Comparison of ENCODE assay signal across 21 mouse cellular contexts in the genomic region with DNA sequence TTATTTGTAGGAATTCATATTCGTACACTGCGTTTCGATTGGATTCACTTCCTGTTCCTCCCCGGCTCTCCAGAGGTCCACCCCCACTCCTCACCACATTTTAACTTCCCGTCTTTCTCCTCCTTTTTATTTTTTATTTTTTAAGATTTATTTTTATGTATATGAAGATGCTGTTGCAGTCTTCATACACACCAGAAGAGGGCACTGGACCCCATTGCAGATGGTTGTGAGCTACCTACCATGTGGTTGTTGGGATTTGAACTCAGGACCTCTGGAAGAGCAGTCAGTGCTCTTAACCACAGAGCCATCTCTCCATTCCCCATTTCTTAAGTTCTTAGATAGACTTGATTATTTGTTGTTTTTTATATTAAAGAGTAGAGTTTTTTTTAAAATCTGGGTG. TPM values are rescaled to one million over a fixed set of nuclear protein-coding genes. Genes with fewer than 3 reads are reported as not detected.
DNase-seq lines count a peak whose midpoint lies in the region; ATAC-seq and TF ChIP-seq lines count a peak whose summit lies in the region.
"Had no signal": no experiment of that assay in that cellular context is flagged by ENCODE, and none has a peak within 500 bp of the region (broad histone marks: within the 10 kb centered on the region; RNA-seq: fewer than 3 reads in every experiment).

No protein-coding gene starts in this region.

- H3K27me3 ChIP-seq in midbrain, postnatal 0 days (ENCODE audit: insufficient read depth, low read length) = no peaks in the 10 kb centered on the region
- H3K27me3 ChIP-seq in midbrain, embryonic 11.5 days (ENCODE audit: control insufficient read depth, insufficient read depth, low read length) = no peaks in the 10 kb centered on the region
- no peaks in the 10 kb centered on the region for H3K27me3 ChIP-seq in liver, postnatal 0 days (ENCODE audit: insufficient read depth, low read length)
- H3K27me3 ChIP-seq: hindbrain, embryonic 12.5 days; kidney, embryonic 15.5 days; limb, embryonic 12.5 days; midbrain, embryonic 12.5 days; stomach, embryonic 15.5 days had no signal

- H3K9me3 ChIP-seq in midbrain, postnatal 0 days (ENCODE audit: low read length) = no peaks in the 10 kb centered on the region
- H3K9me3 ChIP-seq in midbrain, embryonic 11.5 days (ENCODE audit: control insufficient read depth, low read length) = no peaks in the 10 kb centered on the region
- H3K9me3 ChIP-seq in liver, postnatal 0 days (ENCODE audit: low read length) = no peaks in the 10 kb centered on the region
- H3K9me3 ChIP-seq: G1E; hindbrain, embryonic 12.5 days; kidney, embryonic 15.5 days; limb, embryonic 12.5 days; midbrain, embryonic 12.5 days; stomach, embryonic 15.5 days had no signal

- H3K4me2 ChIP-seq in midbrain, postnatal 0 days (ENCODE audit: low read depth, low read length, poor library complexity, severe bottlenecking) = no peak overlapping the region
- H3K4me2 ChIP-seq in midbrain, embryonic 11.5 days = no peak overlapping the region
- peak overlapping the region; percentile 66 for H3K4me2 ChIP-seq in liver, postnatal 0 days (ENCODE audit: low read depth, low read length)
- H3K4me2 ChIP-seq: hindbrain, embryonic 12.5 days; kidney, embryonic 15.5 days; limb, embryonic 12.5 days; midbrain, embryonic 12.5 days; stomach, embryonic 15.5 days had no signal

- peak; percentile 51 for TF ChIP-seq CTCF in layer of hippocampus, adult 2 months (conservative IDR thresholded peaks at IDR 0.05)
- TF ChIP-seq CTCF in midbrain, postnatal 0 days (IDR thresholded peaks at IDR 0.05) = 0 out of 2 replicates have a peak, but pooled peaks have one; percentile 14
- peak; percentile 12; the same call in 1 of the 2 replicates for TF ChIP-seq CTCF in liver, postnatal 0 days (IDR thresholded peaks at IDR 0.05; ENCODE audit: low read depth)

- H3K4me3 ChIP-seq in layer of hippocampus, adult 2 months = no peak overlapping the region
- H3K4me3 ChIP-seq in midbrain, postnatal 0 days (ENCODE audit: low read depth, low read length) = no peak overlapping the region
- no peak overlapping the region for H3K4me3 ChIP-seq in midbrain, embryonic 11.5 days (ENCODE audit: low read depth, low read length)
- peak overlapping the region; percentile 88 for H3K4me3 ChIP-seq in liver, postnatal 0 days (ENCODE audit: low read depth, low read length)
- H3K4me3 ChIP-seq: hindbrain, embryonic 12.5 days; kidney, embryonic 15.5 days; limb, embryonic 12.5 days; midbrain, embryonic 12.5 days; stomach, embryonic 15.5 days had no signal

- no peaks in the 10 kb centered on the region for H3K36me3 ChIP-seq in midbrain, postnatal 0 days (ENCODE audit: insufficient read depth, low read length)
- H3K36me3 ChIP-seq in midbrain, embryonic 11.5 days (ENCODE audit: control insufficient read depth, insufficient read depth, low read length) = no peaks in the 10 kb centered on the region
- 0 out of 2 replicates have a peak, but pooled peaks cover 2% of the 10 kb centered on the region for H3K36me3 ChIP-seq in liver, postnatal 0 days (replicated peaks; ENCODE audit: insufficient read depth, low read length)
- H3K36me3 ChIP-seq: hindbrain, embryonic 12.5 days; kidney, embryonic 15.5 days; limb, embryonic 12.5 days; midbrain, embryonic 12.5 days; stomach, embryonic 15.5 days had no signal

- 94% methylated on average over 5 of the region's 5 CpGs for WGBS in midbrain, postnatal 0 days
- 93% methylated on average over 5 of the region's 5 CpGs for WGBS in midbrain, embryonic 11.5 days
- WGBS in liver, postnatal 0 days (ENCODE audit: insufficient replicate concordance) = 84% methylated on average over 5 of the region's 5 CpGs

- H3K27ac ChIP-seq in layer of hippocampus, adult 2 months = no peak overlapping the region
- no peak overlapping the region for H3K27ac ChIP-seq in midbrain, postnatal 0 days (ENCODE audit: low read depth, low read length)
- H3K27ac ChIP-seq in midbrain, embryonic 11.5 days (ENCODE audit: low read depth, low read length) = no peak overlapping the region
- no peak overlapping the region for H3K27ac ChIP-seq in liver, postnatal 0 days (ENCODE audit: low read depth)
- H3K27ac ChIP-seq: hindbrain, embryonic 12.5 days; kidney, embryonic 15.5 days; limb, embryonic 12.5 days; macrophage; midbrain, embryonic 12.5 days; stomach, embryonic 15.5 days had no signal

- no peaks in the 10 kb centered on the region for H3K4me1 ChIP-seq in midbrain, postnatal 0 days (ENCODE audit: insufficient read depth, low read length)
- H3K4me1 ChIP-seq in midbrain, embryonic 11.5 days (ENCODE audit: control insufficient read depth, insufficient read depth, low read length) = peaks cover 10% of the 10 kb centered on the region
- peaks cover 11% of the 10 kb centered on the region for H3K4me1 ChIP-seq in liver, postnatal 0 days (ENCODE audit: insufficient read depth)
- H3K4me1 ChIP-seq: stomach, embryonic 15.5 days had no signal

- ATAC-seq in midbrain, postnatal 0 days (ENCODE audit: low FRiP score) = no peak
- no peak for ATAC-seq in midbrain, embryonic 11.5 days (ENCODE audit: low FRiP score)
- no peak for ATAC-seq in liver, postnatal 0 days
- ATAC-seq in cerebellum, adult (ENCODE audit: insufficient number of reproducible peaks, low FRiP score, low TSS enrichment) = no peak
- ATAC-seq: forebrain, embryonic 14.5 days had no signal

- intact Hi-C loops in heart, postnatal 10 days (cut with DNase I) = no loop called here

- no peak for TF ChIP-seq EP300 in liver, postnatal 0 days (IDR thresholded peaks at IDR 0.05; ENCODE audit: low read depth)

- no peak overlapping the region for H3K9ac ChIP-seq in midbrain, postnatal 0 days (replicated peaks; ENCODE audit: low read length, poor library complexity, severe bottlenecking)
- no peak overlapping the region for H3K9ac ChIP-seq in midbrain, embryonic 11.5 days (ENCODE audit: low read length)
- H3K9ac ChIP-seq in liver, postnatal 0 days (replicated peaks) = no peak overlapping the region
- H3K9ac ChIP-seq: hindbrain, embryonic 12.5 days; kidney, embryonic 15.5 days; limb, embryonic 12.5 days; midbrain, embryonic 12.5 days; stomach, embryonic 15.5 days had no signal

- peak; percentile 21 for DNase-seq in heart, adult 11 months
- no peak for DNase-seq in heart, postnatal 10 days
- no peak for DNase-seq in layer of hippocampus, adult 2 months (ENCODE audit: low spot score in 2 of 2)
- DNase-seq in layer of hippocampus, postnatal 25 days (ENCODE audit: extremely low spot score in 1 of 2, low spot score in 1 of 2) = no peak
- DNase-seq in midbrain, postnatal 0 days (ENCODE audit: low spot score) = no peak
- DNase-seq in midbrain, embryonic 11.5 days (ENCODE audit: low spot score, missing footprints) = no peak
- no peak for DNase-seq in liver, postnatal 0 days
- DNase-seq: adrenal gland, adult 2 months; cerebellum, adult 18-20 months; cerebellum, postnatal 14 days; kidney, adult 11 months; lung, adult 2 months had no signal

RNA-seq across cellular contexts. Expression of gene Eif2ak1, which starts 3.2 kb away (rescaled TPM):
- total RNA-seq in heart, postnatal 10 days (2021) = 10 to 100 TPM; 19.9 to 21.9 TPM
- total RNA-seq in layer of hippocampus, adult 2 months (2021) = 10 to 100 TPM; 41.6 to 42.2 TPM
- total RNA-seq in layer of hippocampus, postnatal 25 days (2021) = 10 to 100 TPM; 41.3 to 41.7 TPM
- 24.9 and 28.8 TPM in 2 replicates for total RNA-seq in midbrain, postnatal 0 days (2014; rRNA removed)
- polyA plus RNA-seq in midbrain, postnatal 0 days (2015; fragmentation: Nextera tagmentation; extraction: Ambion mirVana) = 32.6 and 34.8 TPM in 2 replicates
- 52.8 and 54.5 TPM in 2 replicates for polyA plus RNA-seq in midbrain, embryonic 11.5 days (2014; fragmentation: Nextera tagmentation; extraction: Ambion mirVana)
- polyA plus RNA-seq in liver, postnatal 0 days (2015; fragmentation: Nextera tagmentation; extraction: Ambion mirVana) = 45.6 and 49.5 TPM in 2 replicates
